Mouse (Mus musculus): Measurements from ENCODE around the gene Samd4. TPM values are rescaled to one million over a fixed set of nuclear protein-coding genes. Genes with fewer than 3 reads are reported as not detected.

Samd4 gene
- 2.3 and 2.6 TPM in 2 replicates for polyA plus RNA-seq (2021; fragmentation: Nextera tagmentation)
- long read RNA-seq, experiment 1, full-length matches to known transcripts: 1 of 6 reads
- long read RNA-seq, experiment 1, partial matches to known transcripts: 2 of 6 reads
- long read RNA-seq, experiment 1, other reads (novel, unspliced or antisense): 3 of 6 reads
- long read RNA-seq, experiment 2, full-length matches to known transcripts: 7 of 18 reads
- long read RNA-seq, experiment 2, partial matches to known transcripts: 2 of 18 reads
- long read RNA-seq, experiment 2, other reads (novel, unspliced or antisense): 9 of 18 reads

DNA sequence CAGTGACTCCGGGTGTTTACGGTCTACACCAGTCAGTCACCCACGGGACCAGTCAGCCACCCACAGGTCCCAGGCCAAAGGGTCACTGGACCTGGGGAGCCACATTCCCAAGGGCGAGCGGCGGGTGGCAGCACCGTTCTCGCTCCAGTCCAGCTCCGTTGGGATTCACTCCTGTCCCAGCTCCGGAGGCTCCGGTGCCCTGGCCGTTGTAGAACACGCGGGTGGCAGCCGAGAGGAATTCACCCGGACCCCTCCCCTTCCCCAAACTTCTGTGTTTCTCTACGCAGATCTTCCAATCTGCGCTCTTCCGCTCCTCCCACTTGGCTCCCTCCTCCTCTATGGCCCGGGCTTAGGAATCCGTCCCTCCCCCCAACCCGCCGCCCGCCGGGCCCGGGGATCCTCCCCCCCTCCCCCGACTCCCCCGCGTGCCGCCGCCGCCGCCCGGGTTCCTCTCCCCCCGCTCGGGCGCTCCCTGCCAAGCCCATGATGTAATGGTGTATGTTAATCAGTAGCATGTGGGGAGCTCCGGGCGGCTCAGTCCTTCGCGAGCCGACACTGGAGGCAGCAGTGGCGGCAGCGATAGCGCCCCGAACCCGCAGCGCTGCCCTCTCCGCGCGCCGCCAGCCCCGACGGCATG is at the start of gene Samd4:
Gene Samd4 (plus strand): TSS at position 424 of the 637 bp plus-strand sequence.

Small RNAs within 50 kb of the gene (microRNA-seq; reads per million reads assigned to microRNA genes)
- 1.9 reads per million for gene Mir378c

Other genes starting within 250 kb of the Samd4 start
- 0.50 and 1.0 TPM in 2 replicates for gene Cdkn3, start 122.3 kb upstream of the Samd4 start, polyA plus RNA-seq (2021; fragmentation: Nextera tagmentation)
- gene Cnih1, start 94.4 kb upstream of the Samd4 start, polyA plus RNA-seq (2021; fragmentation: Nextera tagmentation): 174 and 180 TPM in 2 replicates
- 50.1 and 68.1 TPM in 2 replicates for gene Gmfb, start 60.6 kb upstream of the Samd4 start, polyA plus RNA-seq (2021; fragmentation: Nextera tagmentation)
- gene Cgrrf1, start 50.7 kb upstream of the Samd4 start, polyA plus RNA-seq (2021; fragmentation: Nextera tagmentation): 34.0 and 37.1 TPM in 2 replicates